Mouse (Mus musculus) midbrain, embryonic 16.5 days (tissue): ENCODE data around the gene Palm2. TPM values are rescaled to one million over a fixed set of nuclear protein-coding genes. Genes with fewer than 3 reads are reported as not detected.

ENCODE experiments used
- ATAC-seq: fragments of 200-750 bp; cut with Nextera tagmentation; 2 replicates; pipeline ENCODE4 v1.8.0; 2017; ENCODE audit warnings: moderate TSS enrichment
- H3K27ac ChIP-seq: fragments of 300-500 bp; sonication (generic); 2 replicates; pipeline ENCODE4 v1.5.1; 2014; ENCODE audit warnings: mild to moderate bottlenecking, low read length, mixed read lengths
- H3K27me3 ChIP-seq: fragments of 300-500 bp; sonication (generic); 2 replicates; pipeline ENCODE4 v1.6.1; 2014; ENCODE audit warnings: low read depth, low read length, mixed read lengths; ENCODE audit not compliant: control insufficient read depth, insufficient read depth
- H3K36me3 ChIP-seq: fragments of 300-500 bp; sonication (generic); 2 replicates; pipeline ENCODE4 v1.6.1; 2014; ENCODE audit warnings: mild to moderate bottlenecking, low read length, moderate library complexity, mixed read lengths; ENCODE audit not compliant: control insufficient read depth, insufficient read depth
- H3K4me1 ChIP-seq: fragments of 300-500 bp; sonication (generic); 2 replicates; pipeline ENCODE4 v1.6.1; 2014; ENCODE audit warnings: mild to moderate bottlenecking, low read length, mixed read lengths; ENCODE audit not compliant: control insufficient read depth, insufficient read depth
- H3K4me2 ChIP-seq: fragments of 300-500 bp; sonication (generic); 2 replicates; pipeline ENCODE4 v1.6.1; 2014; ENCODE audit warnings: mild to moderate bottlenecking, low read length, mixed read lengths
- H3K4me3 ChIP-seq: fragments of 300-500 bp; sonication (generic); 2 replicates; pipeline ENCODE4 v1.5.1; 2014; ENCODE audit warnings: low read depth, mild to moderate bottlenecking, low read length, moderate library complexity, mixed read lengths
- H3K9ac ChIP-seq: fragments of 300-500 bp; sonication (generic); 2 replicates; pipeline ENCODE4 v1.6.1; 2014; ENCODE audit warnings: low read depth, low read length, mixed read lengths
- H3K9me3 ChIP-seq: fragments of 300-500 bp; sonication (generic); replicated peaks from 2 replicates; pipeline ENCODE4 v1.6.1; 2014; ENCODE audit warnings: mild to moderate bottlenecking, low read length, mixed read lengths; ENCODE audit not compliant: control insufficient read depth, poor library complexity, severe bottlenecking
- WGBS: fragments of 180-500 bp; shearing (Covaris S2); extraction: QIAGEN DNeasy Blood & Tissue Kit; methylation state at CpG from one replicate; pipeline ENCODE4 v1.1.7; 2014; 5-methylcytosine and 5-hydroxymethylcytosine counted together
- polyA plus RNA-seq: library from polyadenylated mRNA; unstranded; fragments of >200 nt; fragmentation: Nextera tagmentation; extraction: Ambion mirVana; gene quantifications from 2 replicates; pipeline ENCODE4 v1.2.1, GENCODE M21; 2015

Palm2 gene
- polyA plus RNA-seq, 1 experiment from 2014 or later, result 20.6 TPM

DNA sequence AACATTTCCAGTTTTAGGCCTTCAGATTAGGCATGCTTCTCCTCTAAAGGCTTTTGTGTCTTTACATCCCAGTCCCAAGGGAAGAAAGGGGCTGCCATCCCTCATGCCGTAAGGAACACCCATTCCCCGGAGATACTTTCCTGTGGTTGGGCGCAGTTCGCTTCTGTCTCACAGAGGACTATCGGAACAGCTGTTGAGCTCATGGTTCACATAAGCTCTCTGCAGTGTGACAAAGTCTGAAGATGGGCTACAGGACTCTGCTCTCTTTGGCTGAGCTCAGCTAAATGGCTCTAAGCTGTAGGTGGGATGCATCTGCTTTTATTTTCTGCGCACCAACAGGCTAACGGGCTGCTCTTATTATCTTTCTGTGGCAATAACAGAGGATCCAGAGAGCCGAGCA is 217.5 kb downstream of the Palm2 start:
- H3K27me3 ChIP-seq, result no peaks in the 10 kb centered on the region
- 89% methylated on average over 8 of the region's 8 CpGs for WGBS
- no peaks in the 10 kb centered on the region for H3K9me3 ChIP-seq
- no peaks in the 10 kb centered on the region for H3K4me1 ChIP-seq
- no peak overlapping the region for H3K27ac ChIP-seq
- peaks cover 4% of the 10 kb centered on the region; the same call in 1 of the 2 replicates for H3K36me3 ChIP-seq
- no peak overlapping the region for H3K9ac ChIP-seq
- no peak overlapping the region for H3K4me3 ChIP-seq
- H3K4me2 ChIP-seq, result no peak overlapping the region
- ATAC-seq, result no peak

GRCm38 (mm10) chr4:57652185-57652904 is 218.3 kb downstream of the Palm2 start:
- H3K36me3 ChIP-seq, result peaks cover 4% of the 10 kb centered on the region; the same call in 1 of the 2 replicates
- ATAC-seq, result no peak
- H3K4me3 ChIP-seq, result no peak overlapping the region
- no peak overlapping the region for H3K27ac ChIP-seq
- H3K4me1 ChIP-seq, result no peaks in the 10 kb centered on the region
- H3K9me3 ChIP-seq, result no peaks in the 10 kb centered on the region
- H3K4me2 ChIP-seq, result no peak overlapping the region
- 84% methylated on average over 5 of the region's 5 CpGs for WGBS
- no peak overlapping the region for H3K9ac ChIP-seq
- no peaks in the 10 kb centered on the region for H3K27me3 ChIP-seq

GRCm38 (mm10) chr4:57655966-57656365 is 221.9 kb downstream of the Palm2 start:
- no peak overlapping the region for H3K4me3 ChIP-seq
- H3K4me1 ChIP-seq, result peaks cover 15% of the 10 kb centered on the region
- no peak overlapping the region for H3K4me2 ChIP-seq
- no peaks in the 10 kb centered on the region for H3K9me3 ChIP-seq
- no peak for ATAC-seq
- no peak overlapping the region for H3K27ac ChIP-seq
- H3K9ac ChIP-seq, result no peak overlapping the region
- H3K27me3 ChIP-seq, result no peaks in the 10 kb centered on the region
- H3K36me3 ChIP-seq, result no peaks in the 10 kb centered on the region; the same call in 1 of the 2 replicates
- WGBS, result 84% methylated on average over 1 of the region's 1 CpGs

- ATAC-seq, result no peak
- Histone ChIP-seq H3K4me2 (no peak overlapping the region), H3K27me3 (no peaks in the 10 kb centered on the region), H3K4me3 (no peak overlapping the region), H3K9ac (no peak overlapping the region), H3K27ac (no peak overlapping the region), H3K36me3 (no peaks in the 10 kb centered on the region; the same call in 1 of the 2 replicates), H3K4me1 (peaks cover 15% of the 10 kb centered on the region), H3K9me3 (no peaks in the 10 kb centered on the region)
- WGBS, result 96% methylated on average over 12 of the region's 12 CpGs
These were observed 222.3 kb downstream of the Palm2 start for GRCm38 (mm10) chr4:57656388-57656787.

- WGBS, result 89% methylated on average over 3 of the region's 3 CpGs
- no peak overlapping the region for H3K9ac ChIP-seq
- no peak overlapping the region for H3K4me2 ChIP-seq
- ATAC-seq, result no peak
- H3K36me3 ChIP-seq, result no peaks in the 10 kb centered on the region; the same call in 1 of the 2 replicates
- H3K9me3 ChIP-seq, result no peaks in the 10 kb centered on the region
- H3K4me1 ChIP-seq, result peaks cover 15% of the 10 kb centered on the region
- H3K27ac ChIP-seq, result no peak overlapping the region
- H3K4me3 ChIP-seq, result no peak overlapping the region
- no peaks in the 10 kb centered on the region for H3K27me3 ChIP-seq
These were observed 222.8 kb downstream of the Palm2 start for GRCm38 (mm10) chr4:57656861-57657260.

GRCm38 (mm10) chr4:57660470-57660869 is 226.4 kb downstream of the Palm2 start:
- H3K27ac ChIP-seq, result peak overlapping the region; percentile 69
- H3K36me3 ChIP-seq, result no peaks in the 10 kb centered on the region
- no peaks in the 10 kb centered on the region for H3K27me3 ChIP-seq
- no peak overlapping the region for H3K4me3 ChIP-seq
- WGBS, result 1% methylated on average over 4 of the region's 4 CpGs
- peak; percentile 89 for ATAC-seq
- H3K4me1 ChIP-seq, result peaks cover 15% of the 10 kb centered on the region
- H3K9me3 ChIP-seq, result no peaks in the 10 kb centered on the region
- H3K4me2 ChIP-seq, result peak overlapping the region; percentile 21; the same call in 1 of the 2 replicates
- no peak overlapping the region for H3K9ac ChIP-seq

GRCm38 (mm10) chr4:57666101-57666500 is 232.1 kb downstream of the Palm2 start:
- 86% methylated on average over 3 of the region's 3 CpGs for WGBS
- H3K9ac ChIP-seq, result no peak overlapping the region
- H3K4me1 ChIP-seq, result no peaks in the 10 kb centered on the region
- no peak overlapping the region for H3K4me3 ChIP-seq
- no peaks in the 10 kb centered on the region for H3K27me3 ChIP-seq
- no peak overlapping the region for H3K27ac ChIP-seq
- ATAC-seq, result no peak
- no peaks in the 10 kb centered on the region for H3K9me3 ChIP-seq
- H3K36me3 ChIP-seq, result no peaks in the 10 kb centered on the region
- H3K4me2 ChIP-seq, result no peak overlapping the region

- no peak overlapping the region for H3K9ac ChIP-seq
- 74% methylated on average over 7 of the region's 7 CpGs for WGBS
- H3K27ac ChIP-seq, result no peak overlapping the region
- H3K36me3 ChIP-seq, result no peaks in the 10 kb centered on the region
- no peaks in the 10 kb centered on the region for H3K27me3 ChIP-seq
- H3K4me3 ChIP-seq, result no peak overlapping the region
- no peak for ATAC-seq
- no peak overlapping the region for H3K4me2 ChIP-seq
- no peaks in the 10 kb centered on the region for H3K4me1 ChIP-seq
- no peaks in the 10 kb centered on the region for H3K9me3 ChIP-seq
These were observed 236.9 kb downstream of the Palm2 start for GRCm38 (mm10) chr4:57670813-57671469.

DNA sequence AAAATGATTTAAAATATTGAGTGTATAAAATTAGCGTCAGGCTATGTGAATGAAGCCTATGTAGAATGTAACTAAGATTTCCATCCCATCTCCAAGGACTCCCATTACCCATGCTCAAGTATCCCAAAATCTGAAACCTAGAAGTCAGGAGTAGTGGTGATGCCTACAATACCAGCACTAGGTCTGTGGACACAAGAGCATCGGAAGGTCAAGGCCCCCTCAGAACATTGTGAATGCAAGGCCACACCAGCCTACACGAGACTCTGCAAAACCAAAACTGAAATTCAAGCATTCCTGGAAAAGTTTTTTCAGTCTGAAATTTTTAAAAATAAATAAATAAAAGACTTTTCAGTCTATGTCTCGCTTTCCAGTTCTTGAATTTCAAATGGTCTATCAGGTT is 238.5 kb downstream of the Palm2 start:
- H3K27ac ChIP-seq, result no peak overlapping the region
- H3K36me3 ChIP-seq, result no peaks in the 10 kb centered on the region
- H3K27me3 ChIP-seq, result no peaks in the 10 kb centered on the region
- H3K9ac ChIP-seq, result no peak overlapping the region
- no peak for ATAC-seq
- no peaks in the 10 kb centered on the region for H3K4me1 ChIP-seq
- WGBS, result 75% methylated on average over 4 of the region's 4 CpGs
- no peak overlapping the region for H3K4me2 ChIP-seq
- no peaks in the 10 kb centered on the region for H3K9me3 ChIP-seq
- H3K4me3 ChIP-seq, result no peak overlapping the region
